Mouse (Mus musculus) T-helper 1 cell (primary cell): Measurements from ENCODE around the gene Olfr53.
"Not testable (repeated sequence)": the region's sequence is repeated elsewhere in the genome, so short reads cannot be mapped to it uniquely, and the experiment has no call there.

Experiments used
- in situ Hi-C: fragments of 300-600 bp; cut with MboI, MseI; formaldehyde crosslinking; loops from one replicate; pipeline ENCODE4 v1.15.1; 2025; ENCODE audit warnings: high pct_unique_total_duplicates

Olfr53 gene

DNA sequence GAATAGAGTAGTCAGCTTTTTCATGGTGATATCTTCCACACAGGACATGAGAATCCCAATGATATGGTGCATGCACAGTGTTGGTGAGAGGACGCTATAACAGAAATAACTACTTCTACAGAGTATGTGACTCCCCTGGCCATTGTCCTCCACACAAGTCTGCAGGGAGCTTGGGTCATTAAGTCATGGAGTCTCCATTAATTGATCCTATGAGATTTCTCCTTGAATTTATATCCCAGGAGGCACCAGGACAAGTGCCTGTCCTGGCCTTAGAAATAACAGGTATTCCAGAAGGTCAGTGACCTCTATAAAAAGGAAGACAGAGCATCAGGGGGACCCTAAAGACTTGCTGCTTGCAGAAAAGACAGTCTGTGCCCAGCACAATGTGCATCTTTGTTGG, at the start of gene Olfr53:
Gene Olfr53 (plus strand): TSS at position 301 of the 400 bp plus-strand sequence.
- in situ Hi-C loops: no loop called here

GRCm38 (mm10) chr7:140600969-140601368, 45.3 kb upstream of the Olfr53 start, which contains the start of gene Olfr46:
TSS of gene Olfr46 (plus strand) at chr7:140601269.
- in situ Hi-C loops: not testable (repeated sequence)

- in situ Hi-C loops: not testable (repeated sequence)
Observed at GRCm38 (mm10) chr7:140628670-140629069, 17.6 kb upstream of the Olfr53 start, which contains the start of gene Olfr61. TSS of gene Olfr61 (plus strand) at chr7:140628970.

DNA sequence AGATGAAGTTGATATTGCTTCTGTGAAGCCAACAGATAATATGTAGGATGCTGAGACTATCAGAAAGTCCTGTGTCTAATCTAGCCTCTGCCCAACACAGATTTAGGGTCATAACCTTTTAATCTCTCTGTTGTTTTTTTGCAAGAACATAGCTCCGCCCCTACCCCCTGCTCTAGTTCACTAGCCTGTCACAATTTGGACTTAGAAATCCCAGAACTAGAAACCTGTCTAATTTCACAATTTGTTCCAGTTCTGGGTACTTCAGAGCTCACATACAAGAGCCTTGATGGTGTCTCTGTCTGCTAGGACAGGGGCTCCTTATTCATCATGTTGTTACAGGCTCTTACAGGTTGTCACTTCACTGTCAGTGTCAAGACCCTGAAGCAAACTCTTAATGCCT, 15.7 kb upstream of the Olfr53 start:
- in situ Hi-C loops: no loop called here

DNA sequence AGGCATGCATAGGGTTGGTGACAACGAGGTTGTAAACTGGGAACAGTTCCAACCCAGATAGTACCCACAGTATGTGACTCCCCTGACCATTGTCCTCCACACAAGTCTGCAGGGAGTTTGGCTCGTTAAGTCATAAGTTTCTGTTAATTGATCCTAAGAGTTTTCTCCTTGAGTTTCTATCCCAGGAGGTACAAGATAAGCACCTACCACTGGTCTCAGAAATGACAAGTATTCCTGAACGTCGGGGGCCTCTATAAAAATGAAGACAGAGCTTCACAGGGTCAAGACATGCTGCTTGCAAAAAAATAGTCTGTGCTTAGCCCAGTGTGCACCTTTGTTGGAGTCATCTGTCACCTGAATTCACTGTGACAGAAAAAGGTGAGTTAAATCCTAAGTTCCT, 13.4 kb downstream of the Olfr53 start, which contains the start of gene Olfr539:
Gene Olfr539 (plus strand): TSS at position 301 of the 400 bp plus-strand sequence.
- in situ Hi-C loops: no loop called here

DNA sequence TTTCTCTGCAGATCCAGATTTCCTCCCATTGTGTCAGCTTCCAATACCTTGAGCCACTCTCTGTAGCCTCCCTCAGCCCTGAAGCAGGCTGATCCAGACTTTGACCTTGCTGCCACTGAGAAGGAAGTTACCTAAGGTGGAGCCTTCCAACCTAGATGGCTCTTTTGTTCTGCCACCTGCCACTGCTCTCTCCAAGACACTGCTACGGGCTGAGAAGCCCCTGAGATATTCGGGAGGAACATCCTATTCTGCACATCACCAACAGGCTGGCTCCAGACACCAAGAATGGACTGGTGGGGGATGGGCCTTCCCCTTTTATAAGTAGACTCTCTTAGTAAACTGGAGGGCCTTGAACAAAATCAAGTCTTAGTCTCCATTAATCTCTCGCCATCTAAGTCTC, 24.4 kb downstream of the Olfr53 start:
- in situ Hi-C loops: not testable (repeated sequence)

DNA sequence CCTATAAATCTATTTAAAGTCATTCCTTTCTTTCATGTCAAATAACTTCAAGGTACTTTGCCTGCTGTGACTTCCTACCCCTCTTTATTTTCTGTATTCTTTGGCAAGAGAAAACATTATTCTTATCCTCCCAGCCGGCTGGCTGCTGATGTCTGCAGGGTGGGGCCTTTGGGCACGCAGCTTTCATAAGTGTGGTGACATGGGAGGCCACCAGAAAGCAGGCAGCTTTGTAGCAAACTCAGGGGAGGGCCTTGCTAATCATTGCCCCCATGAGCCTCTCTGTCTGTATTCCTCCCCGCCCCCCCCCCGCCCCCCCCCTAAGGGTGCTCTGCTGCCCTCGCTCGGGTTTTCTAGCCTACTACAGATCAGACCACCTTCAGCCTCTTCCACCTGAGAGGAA, 29.6 kb downstream of the Olfr53 start:
- in situ Hi-C loops: no loop called here

DNA sequence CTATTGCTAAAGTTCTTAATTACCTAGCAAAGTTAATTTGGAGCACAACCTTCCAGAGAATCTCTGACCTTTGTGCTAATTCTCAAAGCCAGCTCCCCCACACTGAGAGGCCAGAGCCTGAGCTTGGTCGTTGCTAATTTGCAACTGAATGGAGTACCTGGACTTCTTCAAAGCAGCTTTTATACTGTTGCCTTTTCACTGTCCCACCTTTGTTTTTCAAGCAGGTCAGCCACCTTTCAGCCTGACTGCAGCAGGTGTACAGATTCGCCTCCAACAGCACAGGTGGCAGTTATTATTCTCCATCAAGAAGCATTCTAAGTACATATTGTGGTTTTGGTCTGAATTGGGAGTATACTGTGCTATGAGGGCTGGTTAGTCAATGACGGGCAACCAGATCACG, 33.3 kb downstream of the Olfr53 start:
- in situ Hi-C loops: not testable (repeated sequence)

DNA sequence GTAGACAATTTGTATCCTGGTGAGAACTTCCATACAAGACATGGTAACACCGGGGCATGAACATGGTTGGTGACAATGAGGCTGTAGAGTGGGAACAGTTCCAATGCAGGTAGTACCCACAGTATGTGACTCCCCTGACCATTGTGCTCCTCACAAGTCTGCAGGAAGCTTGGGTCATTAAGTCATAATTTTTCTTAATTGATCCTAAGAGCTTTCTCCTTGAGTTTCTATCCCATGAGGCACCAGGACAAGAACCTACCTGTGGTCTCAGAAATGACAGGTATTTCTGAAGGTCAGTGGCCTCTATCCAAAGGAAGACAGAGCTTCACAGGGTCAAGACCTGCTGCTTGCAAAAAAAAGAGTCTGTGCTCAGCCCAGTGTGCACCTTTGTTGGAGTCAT, 35.4 kb downstream of the Olfr53 start, which contains the start of gene Olfr45:
Gene Olfr45 (plus strand): TSS at position 301 of the 400 bp plus-strand sequence.
- in situ Hi-C loops: no loop called here

GRCm38 (mm10) chr7:140696967-140697366, 50.7 kb downstream of the Olfr53 start, which contains the start of gene Olfr541:
TSS of gene Olfr541 (plus strand) at chr7:140697267.
- in situ Hi-C loops: no loop called here
